Mouse (Mus musculus) midbrain, embryonic 16.5 days (tissue): ENCODE measurements around the gene Zfp637. TPM values are rescaled to one million over a fixed set of nuclear protein-coding genes. Genes with fewer than 3 reads are reported as not detected.

Source experiments
- ATAC-seq: fragments of 200-750 bp; cut with Nextera tagmentation; 2 replicates; pipeline ENCODE4 v1.8.0; 2017; ENCODE audit warnings: moderate TSS enrichment
- H3K27ac ChIP-seq: fragments of 300-500 bp; sonication (generic); 2 replicates; pipeline ENCODE4 v1.5.1; 2014; ENCODE audit warnings: mild to moderate bottlenecking, low read length, mixed read lengths
- H3K27me3 ChIP-seq: fragments of 300-500 bp; sonication (generic); 2 replicates; pipeline ENCODE4 v1.6.1; 2014; ENCODE audit warnings: low read depth, low read length, mixed read lengths; ENCODE audit not compliant: control insufficient read depth, insufficient read depth
- H3K36me3 ChIP-seq: fragments of 300-500 bp; sonication (generic); 2 replicates; pipeline ENCODE4 v1.6.1; 2014; ENCODE audit warnings: mild to moderate bottlenecking, low read length, moderate library complexity, mixed read lengths; ENCODE audit not compliant: control insufficient read depth, insufficient read depth
- H3K4me1 ChIP-seq: fragments of 300-500 bp; sonication (generic); 2 replicates; pipeline ENCODE4 v1.6.1; 2014; ENCODE audit warnings: mild to moderate bottlenecking, low read length, mixed read lengths; ENCODE audit not compliant: control insufficient read depth, insufficient read depth
- H3K4me2 ChIP-seq: fragments of 300-500 bp; sonication (generic); 2 replicates; pipeline ENCODE4 v1.6.1; 2014; ENCODE audit warnings: mild to moderate bottlenecking, low read length, mixed read lengths
- H3K4me3 ChIP-seq: fragments of 300-500 bp; sonication (generic); 2 replicates; pipeline ENCODE4 v1.5.1; 2014; ENCODE audit warnings: low read depth, mild to moderate bottlenecking, low read length, moderate library complexity, mixed read lengths
- H3K9ac ChIP-seq: fragments of 300-500 bp; sonication (generic); 2 replicates; pipeline ENCODE4 v1.6.1; 2014; ENCODE audit warnings: low read depth, low read length, mixed read lengths
- H3K9me3 ChIP-seq: fragments of 300-500 bp; sonication (generic); replicated peaks from 2 replicates; pipeline ENCODE4 v1.6.1; 2014; ENCODE audit warnings: mild to moderate bottlenecking, low read length, mixed read lengths; ENCODE audit not compliant: control insufficient read depth, poor library complexity, severe bottlenecking
- WGBS: fragments of 180-500 bp; shearing (Covaris S2); extraction: QIAGEN DNeasy Blood & Tissue Kit; methylation state at CpG from one replicate; pipeline ENCODE4 v1.1.7; 2014; 5-methylcytosine and 5-hydroxymethylcytosine counted together
- polyA plus RNA-seq: library from polyadenylated mRNA; unstranded; fragments of >200 nt; fragmentation: Nextera tagmentation; extraction: Ambion mirVana; gene quantifications from 2 replicates; pipeline ENCODE4 v1.2.1, GENCODE M21; 2015

Gene Zfp637
- polyA plus RNA-seq, 1 experiment from 2014 or later, result 138 TPM

DNA sequence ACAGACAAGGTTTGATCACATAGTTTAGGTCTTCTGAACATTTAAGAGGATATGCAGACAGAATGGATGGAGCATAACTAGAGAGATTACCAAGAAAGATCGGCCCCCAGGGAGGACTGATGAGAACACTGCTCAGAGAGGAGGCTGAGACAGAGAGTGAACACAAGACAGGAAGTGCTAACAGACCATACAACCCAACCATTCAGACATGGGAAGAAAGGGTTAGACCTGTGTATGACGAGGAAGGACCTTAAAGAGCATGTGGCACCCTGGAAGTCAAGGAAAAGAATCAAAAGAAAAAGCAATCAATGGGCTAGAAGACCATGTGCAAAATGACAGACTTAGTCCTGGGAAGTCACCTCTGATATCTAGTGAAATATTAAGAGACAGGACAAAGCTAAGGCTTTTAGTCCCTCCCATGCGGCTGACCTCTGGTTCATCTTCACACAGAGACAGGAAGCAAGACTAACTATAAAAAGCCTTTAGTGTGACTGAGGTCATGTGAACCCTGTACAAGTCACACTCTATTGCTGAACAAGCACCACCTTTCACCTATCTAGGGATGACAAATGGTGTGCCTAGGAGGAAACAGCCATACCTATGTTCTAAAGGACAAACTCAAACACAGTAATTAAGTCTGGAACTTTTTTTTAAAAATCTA lies 33.8 kb downstream of the Zfp637 start:
- Histone ChIP-seq H3K27ac (no peak overlapping the region), H3K4me2 (no peak overlapping the region), H3K36me3 (peaks cover 10% of the 10 kb centered on the region), H3K9ac (no peak overlapping the region), H3K4me1 (no peaks in the 10 kb centered on the region), H3K9me3 (no peaks in the 10 kb centered on the region), H3K27me3 (no peaks in the 10 kb centered on the region), H3K4me3 (no peak overlapping the region)
- 86% methylated on average over 3 of the region's 3 CpGs for WGBS
- no peak for ATAC-seq

DNA sequence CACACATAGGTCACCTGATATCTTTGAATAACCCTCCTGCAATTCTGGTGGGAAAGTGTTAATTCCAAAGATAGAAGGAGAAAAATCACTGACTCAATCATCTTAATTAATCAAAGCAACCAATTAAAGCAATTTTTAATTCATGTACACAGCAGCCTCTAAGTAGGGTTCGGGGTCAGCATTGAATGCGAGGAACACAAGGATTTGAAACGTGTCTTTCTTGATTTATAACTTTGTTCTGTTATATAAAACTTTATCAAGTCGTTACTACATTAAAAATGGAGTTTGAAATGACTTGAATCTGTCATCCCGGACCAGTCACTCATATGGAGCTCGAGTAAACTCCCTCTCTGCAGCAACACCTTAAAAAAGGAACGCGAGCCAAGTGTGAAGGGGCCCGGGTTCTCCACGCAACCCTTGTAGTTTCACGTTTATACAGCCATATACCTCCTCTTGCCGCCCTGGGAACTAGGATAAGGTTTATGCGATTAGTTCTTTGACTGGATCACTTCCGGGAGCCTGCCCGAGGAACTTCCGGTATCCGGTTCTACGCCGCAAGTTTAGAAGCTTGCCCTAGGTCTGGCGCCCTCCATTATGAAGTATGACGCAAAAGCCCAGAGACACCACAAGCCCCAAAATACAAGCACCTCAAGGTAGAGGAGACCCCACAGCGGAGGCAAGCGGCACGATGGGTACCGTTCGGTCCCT lies 37.9 kb downstream of the Zfp637 start:
- peak; percentile 92 for ATAC-seq
- Histone ChIP-seq H3K27ac (peak overlapping the region; percentile 97), H3K9me3 (no peaks in the 10 kb centered on the region), H3K4me1 (peaks cover 5% of the 10 kb centered on the region), H3K36me3 (no peaks in the 10 kb centered on the region), H3K9ac (peak overlapping the region; percentile 72), H3K4me2 (peak overlapping the region; percentile 85), H3K4me3 (peak overlapping the region; percentile 55), H3K27me3 (no peaks in the 10 kb centered on the region)
- WGBS, result 11% methylated on average over 26 of the region's 26 CpGs

DNA sequence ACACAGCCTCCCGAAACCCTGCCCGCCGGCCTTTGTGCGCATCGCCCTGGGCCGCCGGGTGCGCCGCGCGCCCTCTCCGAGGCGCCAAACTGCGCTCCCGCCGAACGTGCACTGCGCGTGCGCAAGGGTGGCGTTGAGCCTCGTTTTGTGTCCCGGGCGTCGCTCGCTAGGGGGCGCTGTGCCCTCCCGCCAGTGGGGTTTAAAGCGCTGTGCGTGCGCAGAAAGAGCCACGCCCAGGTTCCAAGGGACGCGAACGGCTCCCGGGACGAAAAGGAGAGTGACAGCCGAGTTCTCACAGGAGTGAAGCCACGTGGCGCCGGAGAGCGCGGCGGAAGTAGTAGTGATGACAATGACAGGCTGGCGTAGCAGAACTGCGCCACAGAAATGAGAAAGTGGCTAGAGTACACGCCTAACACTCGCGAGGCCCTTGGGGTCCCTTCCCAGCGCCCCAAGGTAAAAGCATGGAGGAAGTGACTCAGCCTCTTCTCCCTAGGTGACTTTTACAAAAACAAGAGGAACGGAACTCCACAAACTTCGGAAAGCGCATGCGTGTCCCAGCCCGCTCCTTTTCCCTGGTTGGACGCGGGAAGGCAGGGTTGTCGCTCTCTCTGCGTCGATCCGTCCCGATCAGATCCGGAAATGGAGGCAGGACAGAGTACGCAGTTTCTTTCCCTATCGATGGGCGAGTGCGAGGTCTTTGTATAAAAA lies 38.6 kb downstream of the Zfp637 start:
- under 1% methylated on average over 65 of the region's 67 CpGs for WGBS
- Histone ChIP-seq H3K9ac (peak overlapping the region; percentile 72), H3K27ac (peak overlapping the region; percentile 97)

DNA sequence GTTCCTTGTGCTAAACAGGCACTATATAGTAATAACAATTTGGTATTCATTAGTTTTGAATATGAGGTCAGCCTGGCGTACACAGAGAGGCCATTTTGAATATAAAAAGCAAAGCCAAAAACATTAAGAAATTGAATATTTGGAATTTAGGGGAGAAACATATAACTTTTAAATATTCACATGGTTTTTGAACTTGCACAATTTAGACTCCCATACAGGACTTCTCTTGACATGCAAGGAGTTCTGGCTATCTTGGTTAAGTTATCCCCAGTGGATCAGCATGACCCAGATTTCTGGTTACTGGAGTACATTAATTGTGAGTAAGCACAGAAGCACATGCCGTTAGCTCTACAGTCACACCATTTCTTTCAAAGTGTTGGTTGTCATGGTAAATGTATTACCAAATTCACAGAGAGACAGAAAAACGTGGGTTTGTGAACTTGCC lies 39.4 kb downstream of the Zfp637 start:
- peak overlapping the region; percentile 85 for H3K4me2 ChIP-seq
- H3K27ac ChIP-seq, result peak overlapping the region; percentile 97
- H3K27me3 ChIP-seq, result no peaks in the 10 kb centered on the region
- WGBS, result 32% methylated on average over 3 of the region's 3 CpGs
- no peak for ATAC-seq
- H3K4me1 ChIP-seq, result peaks cover 5% of the 10 kb centered on the region
- no peaks in the 10 kb centered on the region for H3K36me3 ChIP-seq
- H3K9me3 ChIP-seq, result no peaks in the 10 kb centered on the region
- H3K4me3 ChIP-seq, result peak overlapping the region; percentile 55
- H3K9ac ChIP-seq, result no peak overlapping the region

More for the DNA sequence above, 38.6 kb downstream of the Zfp637 start:
- Histone ChIP-seq H3K4me1 (peaks cover 5% of the 10 kb centered on the region), H3K36me3 (no peaks in the 10 kb centered on the region), H3K4me3 (peak overlapping the region; percentile 55), H3K27me3 (no peaks in the 10 kb centered on the region), H3K9me3 (no peaks in the 10 kb centered on the region), H3K4me2 (peak overlapping the region; percentile 85)
- peak; percentile 96 for ATAC-seq

DNA sequence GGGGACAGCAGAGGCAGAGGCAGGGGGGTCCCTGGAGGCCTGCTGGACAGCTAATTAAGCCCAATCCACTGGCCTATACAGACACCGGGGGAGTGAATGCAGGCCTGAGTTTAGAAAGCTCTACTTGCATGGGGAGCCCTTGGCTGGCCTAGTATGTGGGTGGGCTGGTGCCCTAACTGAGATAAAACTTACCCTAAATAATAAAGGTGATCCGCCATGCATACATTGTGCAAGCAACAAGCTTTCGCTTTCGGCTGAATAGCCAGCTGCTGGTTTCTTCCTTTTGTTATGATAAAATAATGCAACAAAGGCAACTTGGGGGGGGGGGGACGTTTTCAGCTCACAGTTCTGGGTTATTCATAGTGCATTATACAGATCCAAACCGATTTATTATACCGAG lies 40.2 kb downstream of the Zfp637 start:
- H3K27me3 ChIP-seq, result no peaks in the 10 kb centered on the region
- no peak overlapping the region for H3K4me2 ChIP-seq
- no peaks in the 10 kb centered on the region for H3K36me3 ChIP-seq
- no peaks in the 10 kb centered on the region for H3K9me3 ChIP-seq
- H3K9ac ChIP-seq, result no peak overlapping the region
- H3K4me3 ChIP-seq, result no peak overlapping the region
- H3K4me1 ChIP-seq, result peaks cover 5% of the 10 kb centered on the region
- 28% methylated on average over 7 of the region's 7 CpGs for WGBS
- no peak for ATAC-seq
- no peak overlapping the region for H3K27ac ChIP-seq

DNA sequence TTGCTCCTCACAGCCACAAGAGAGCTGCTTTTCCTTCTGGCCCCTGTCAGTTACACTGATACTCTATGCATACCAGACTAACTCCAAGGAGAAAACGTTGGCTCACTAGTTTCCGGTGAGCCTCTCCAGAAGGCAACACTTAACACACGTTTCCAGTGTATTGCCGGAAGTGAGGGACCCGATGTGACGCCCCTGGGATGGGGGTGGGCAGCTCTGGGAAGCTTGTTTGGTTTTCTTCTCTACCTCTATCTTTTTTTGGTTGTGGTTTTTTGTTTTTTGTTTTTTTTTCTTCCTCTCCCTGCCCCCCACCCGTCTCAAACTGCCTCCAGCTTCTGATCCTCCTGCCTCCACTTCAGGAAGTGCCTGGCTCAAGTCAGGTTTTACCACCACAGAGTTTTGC lies 41.0 kb downstream of the Zfp637 start:
- Histone ChIP-seq H3K9me3 (no peaks in the 10 kb centered on the region), H3K27me3 (no peaks in the 10 kb centered on the region), H3K36me3 (no peaks in the 10 kb centered on the region), H3K27ac (no peak overlapping the region), H3K4me3 (no peak overlapping the region), H3K4me1 (peaks cover 5% of the 10 kb centered on the region), H3K4me2 (no peak overlapping the region), H3K9ac (no peak overlapping the region)
- WGBS, result 79% methylated on average over 7 of the region's 7 CpGs
- no peak for ATAC-seq

DNA sequence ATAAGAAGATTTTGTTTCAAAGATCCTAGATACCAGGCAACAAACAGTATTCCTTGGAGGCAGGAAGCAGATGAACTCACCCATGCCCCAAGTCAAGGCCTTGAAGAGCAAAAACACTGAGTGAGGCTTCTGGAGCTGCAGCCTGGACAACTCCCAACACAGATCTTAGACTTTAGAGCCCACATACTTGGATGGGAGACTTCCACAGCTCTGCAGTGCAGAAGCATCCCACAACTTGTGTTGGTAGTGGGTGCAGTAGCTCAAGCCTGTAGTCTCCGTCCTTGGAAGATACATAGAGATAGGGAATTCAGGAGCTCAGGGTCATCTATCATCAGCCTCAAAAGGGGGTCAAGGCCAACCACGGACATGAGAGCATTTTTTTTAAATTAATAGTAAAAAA lies 45.0 kb downstream of the Zfp637 start:
- Histone ChIP-seq H3K9me3 (no peaks in the 10 kb centered on the region), H3K27ac (no peak overlapping the region), H3K9ac (no peak overlapping the region), H3K4me2 (no peak overlapping the region), H3K4me3 (no peak overlapping the region), H3K27me3 (no peaks in the 10 kb centered on the region), H3K36me3 (no peaks in the 10 kb centered on the region), H3K4me1 (no peaks in the 10 kb centered on the region)
- 88% methylated on average over 2 of the region's 2 CpGs for WGBS
- no peak for ATAC-seq

DNA sequence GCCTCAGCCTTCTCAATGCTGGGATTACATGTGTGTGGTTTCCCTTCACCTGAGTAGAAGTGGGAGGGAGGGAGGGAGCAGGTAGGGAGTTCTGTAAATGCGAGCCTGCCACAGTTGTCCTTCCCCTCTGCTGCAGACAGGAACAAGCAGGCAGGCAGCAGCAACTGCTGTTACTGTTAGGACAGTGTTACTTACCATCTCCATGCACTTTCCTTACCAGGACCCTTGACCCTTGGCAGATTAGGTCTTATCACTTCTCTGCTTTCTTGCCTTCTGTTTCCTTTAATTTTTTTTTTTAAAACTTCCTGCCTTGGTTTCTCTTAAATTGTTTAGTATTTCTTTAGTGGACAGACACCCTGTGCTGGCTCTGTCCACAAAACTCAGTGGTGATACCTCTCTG lies 47.1 kb downstream of the Zfp637 start:
- H3K4me2 ChIP-seq, result no peak overlapping the region
- H3K4me3 ChIP-seq, result no peak overlapping the region
- no peaks in the 10 kb centered on the region for H3K27me3 ChIP-seq
- ATAC-seq, result no peak
- 62% methylated on average over 1 of the region's 1 CpGs for WGBS
- no peaks in the 10 kb centered on the region for H3K9me3 ChIP-seq
- no peak overlapping the region for H3K27ac ChIP-seq
- no peak overlapping the region for H3K9ac ChIP-seq
- no peaks in the 10 kb centered on the region for H3K36me3 ChIP-seq
- H3K4me1 ChIP-seq, result no peaks in the 10 kb centered on the region

DNA sequence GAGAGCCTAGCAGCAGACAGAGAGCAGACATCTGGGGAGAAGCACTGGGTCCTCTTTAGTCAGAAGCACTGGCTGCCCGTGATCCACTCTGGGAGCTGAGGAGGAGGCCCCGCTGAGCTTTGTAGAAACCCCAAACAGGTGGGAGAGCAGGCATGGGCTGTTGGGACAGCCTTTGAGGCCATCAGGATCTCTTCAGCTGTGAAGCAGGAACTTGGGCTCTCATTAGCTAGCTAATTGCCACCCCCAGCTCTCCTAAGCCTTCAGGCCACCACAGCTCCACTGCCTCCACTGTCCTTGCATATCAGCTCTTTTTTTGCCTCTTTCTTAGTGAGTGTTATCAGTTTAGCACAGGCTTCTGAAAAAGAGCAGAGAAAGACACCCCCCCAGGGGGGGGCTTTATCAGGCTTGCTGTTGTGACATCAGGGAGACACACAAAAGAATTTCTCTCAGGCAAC lies 47.7 kb downstream of the Zfp637 start:
- no peaks in the 10 kb centered on the region for H3K36me3 ChIP-seq
- H3K4me2 ChIP-seq, result no peak overlapping the region
- H3K27ac ChIP-seq, result no peak overlapping the region
- H3K4me1 ChIP-seq, result no peaks in the 10 kb centered on the region
- ATAC-seq, result no peak
- H3K27me3 ChIP-seq, result no peaks in the 10 kb centered on the region
- no peak overlapping the region for H3K9ac ChIP-seq
- H3K9me3 ChIP-seq, result no peaks in the 10 kb centered on the region
- 58% methylated on average over 2 of the region's 2 CpGs for WGBS
- H3K4me3 ChIP-seq, result no peak overlapping the region
